Mouse (Mus musculus): ENCODE data around the gene Pax9. TPM values are rescaled to one million over a fixed set of nuclear protein-coding genes. Genes with fewer than 3 reads are reported as not detected.

The Pax9 gene
- total RNA-seq (2023), result not detected

GRCm38 (mm10) chr12:56691427-56692079, at the start of gene Pax9:
Gene Pax9, plus strand, starts transcription at chr12:56691767.

Other genes with a start within 250 kb of the Pax9 start
- not detected for gene Nkx2-1, start 154.9 kb upstream of the Pax9 start, total RNA-seq (2023)
- not detected for gene Nkx2-9, start 78.5 kb upstream of the Pax9 start, total RNA-seq (2023)